Mouse (Mus musculus) brain, adult 10 weeks (tissue): ENCODE data around the gene 9330182O14Rik. TPM values are rescaled to one million over a fixed set of nuclear protein-coding genes. Genes with fewer than 3 reads are reported as not detected.

Experiments
- polyA plus RNA-seq: library from polyadenylated mRNA; stranded (reverse); fragments of 350-450 nt; fragmentation: Illumina TruSeq; extraction: RNeasy Lipid Tissue Mini Kit (QIAGEN cat#74804); gene quantifications from one replicate; pipeline ENCODE4 v1.2.3, GENCODE M21; 2015; ENCODE audit warnings: low read depth, low replicate concordance

The 9330182O14Rik gene
- polyA plus RNA-seq, result not detected

GRCm38 (mm10) chr15:40134152-40134792 is at the start of gene 9330182O14Rik:
TSS of gene 9330182O14Rik (plus strand) at chr15:40134365.

